Mouse (Mus musculus): ENCODE measurements around the gene Tap2. TPM values are rescaled to one million over a fixed set of nuclear protein-coding genes. Genes with fewer than 3 reads are reported as not detected.
"Not testable (repeated sequence)": the region's sequence is repeated elsewhere in the genome, so short reads cannot be mapped to it uniquely, and the experiment has no call there.

Gene Tap2
- total RNA-seq, 2 experiments from 2014 or later = 4.9 to 7.5 TPM

- no peak for DNase-seq
- Histone ChIP-seq H3K27ac (no peak overlapping the region), H3K4me3 (no peak overlapping the region)
- TF ChIP-seq CTCF (IDR thresholded peaks at IDR 0.05) = no peak
- intact Hi-C loops (cut with DNase I) = no loop called here
These were observed 4.1 kb downstream of the Tap2 start for GRCm38 (mm10) chr17:34207456-34207855.

- H3K4me3 ChIP-seq = no peak overlapping the region
- TF ChIP-seq CTCF (IDR thresholded peaks at IDR 0.05) = no peak
- DNase-seq = no peak
- H3K27ac ChIP-seq = no peak overlapping the region
- intact Hi-C loops (cut with DNase I) = no loop called here
These were observed 4.5 kb downstream of the Tap2 start for GRCm38 (mm10) chr17:34207866-34208265.

GRCm38 (mm10) chr17:34208421-34208820 is 5.1 kb downstream of the Tap2 start:
- no peak for TF ChIP-seq CTCF (IDR thresholded peaks at IDR 0.05)
- no peak for DNase-seq
- intact Hi-C loops (cut with DNase I) = no loop called here
- Histone ChIP-seq H3K27ac (no peak overlapping the region), H3K4me3 (no peak overlapping the region)

- TF ChIP-seq CTCF (IDR thresholded peaks at IDR 0.05) = peak; percentile 51
- intact Hi-C loops (cut with DNase I) = no loop called here
- DNase-seq = no peak
- Histone ChIP-seq H3K4me3 (no peak overlapping the region), H3K27ac (no peak overlapping the region)
These were observed 6.4 kb downstream of the Tap2 start for GRCm38 (mm10) chr17:34209680-34210079.

- intact Hi-C loops (cut with DNase I) = no loop called here
- no peak for TF ChIP-seq CTCF (IDR thresholded peaks at IDR 0.05)
- Histone ChIP-seq H3K4me3 (no peak overlapping the region), H3K27ac (no peak overlapping the region)
- DNase-seq = no peak
These were observed 7.3 kb downstream of the Tap2 start for GRCm38 (mm10) chr17:34210599-34210998.

GRCm38 (mm10) chr17:34211746-34212365 is 8.5 kb downstream of the Tap2 start:
- no peak overlapping the region for H3K4me3 ChIP-seq
- H3K27ac ChIP-seq = no peak overlapping the region
- intact Hi-C loops (cut with DNase I) = no loop called here
- DNase-seq = no peak
- TF ChIP-seq CTCF (IDR thresholded peaks at IDR 0.05) = no peak

GRCm38 (mm10) chr17:34213936-34214335 is 10.6 kb downstream of the Tap2 start:
- H3K27ac ChIP-seq = no peak overlapping the region
- no peak overlapping the region for H3K4me3 ChIP-seq
- no peak for TF ChIP-seq CTCF (IDR thresholded peaks at IDR 0.05)

GRCm38 (mm10) chr17:34215176-34215575 is 11.8 kb downstream of the Tap2 start:
- no peak for DNase-seq
- Histone ChIP-seq H3K4me3 (no peak overlapping the region), H3K27ac (no peak overlapping the region)
- no peak for TF ChIP-seq CTCF (IDR thresholded peaks at IDR 0.05)
- intact Hi-C loops (cut with DNase I) = loop anchor here (5.0 kb wide), 1 partner anchor 43 kb away; no protein-coding TSS in a partner anchor

More at GRCm38 (mm10) chr17:34213936-34214335, 10.6 kb downstream of the Tap2 start:
- intact Hi-C loops (cut with DNase I) = no loop called here
- no peak for DNase-seq

- Histone ChIP-seq H3K4me3 (no peak overlapping the region), H3K27ac (no peak overlapping the region)
- DNase-seq = no peak
- intact Hi-C loops (cut with DNase I) = loop anchor here (5.0 kb wide), 1 partner anchor 45 kb away; no protein-coding TSS in a partner anchor
- no peak for TF ChIP-seq CTCF (IDR thresholded peaks at IDR 0.05)
These were observed 14.0 kb downstream of the Tap2 start for GRCm38 (mm10) chr17:34217216-34217928.

GRCm38 (mm10) chr17:34217986-34218385 is 14.7 kb downstream of the Tap2 start:
- no peak for TF ChIP-seq CTCF (IDR thresholded peaks at IDR 0.05)
- intact Hi-C loops (cut with DNase I) = loop anchor here (5.0 kb wide), 1 partner anchor 46 kb away; no protein-coding TSS in a partner anchor
- peak overlapping the region; percentile 62 for H3K4me3 ChIP-seq
- peak overlapping the region; percentile 71 for H3K27ac ChIP-seq
- no peak for DNase-seq

GRCm38 (mm10) chr17:34218675-34219074 is 15.3 kb downstream of the Tap2 start:
- Histone ChIP-seq H3K4me3 (peak overlapping the region; percentile 62), H3K27ac (peak overlapping the region; percentile 71)
- no peak for TF ChIP-seq CTCF (IDR thresholded peaks at IDR 0.05)
- intact Hi-C loops (cut with DNase I) = loop anchor here (5.0 kb wide), 1 partner anchor 46 kb away; no protein-coding TSS in a partner anchor
- peak; percentile 87 for DNase-seq

- intact Hi-C loops (cut with DNase I) = loop anchor here (5.0 kb wide), 1 partner anchor 47 kb away; no protein-coding TSS in a partner anchor
- Histone ChIP-seq H3K4me3 (peak overlapping the region; percentile 62), H3K27ac (peak overlapping the region; percentile 71)
- DNase-seq = peak; percentile 73
- peak; percentile 70 for TF ChIP-seq CTCF (IDR thresholded peaks at IDR 0.05)
These were observed 15.8 kb downstream of the Tap2 start for GRCm38 (mm10) chr17:34219096-34219495.

GRCm38 (mm10) chr17:34219801-34220200 is 16.5 kb downstream of the Tap2 start:
- H3K4me3 ChIP-seq, DNase-seq, H3K27ac ChIP-seq: not testable (repeated sequence)
- intact Hi-C loops (cut with DNase I) = loop anchor here (5.0 kb wide), 1 partner anchor 48 kb away; no protein-coding TSS in a partner anchor

- intact Hi-C loops (cut with DNase I); H3K4me3 ChIP-seq; DNase-seq; H3K27ac ChIP-seq: not testable (repeated sequence)
These were observed 17.1 kb downstream of the Tap2 start for GRCm38 (mm10) chr17:34220401-34220800.
